Mouse (Mus musculus): ENCODE measurements around the gene Pptc7. TPM values are rescaled to one million over a fixed set of nuclear protein-coding genes. Genes with fewer than 3 reads are reported as not detected.
A peak's percentile ranks its signal among the peaks of the same experiment; 100 is the strongest.

Pptc7 gene
- total RNA-seq, 2 experiments from 2014 or later: 44.0 to 47.2 TPM

DNA sequence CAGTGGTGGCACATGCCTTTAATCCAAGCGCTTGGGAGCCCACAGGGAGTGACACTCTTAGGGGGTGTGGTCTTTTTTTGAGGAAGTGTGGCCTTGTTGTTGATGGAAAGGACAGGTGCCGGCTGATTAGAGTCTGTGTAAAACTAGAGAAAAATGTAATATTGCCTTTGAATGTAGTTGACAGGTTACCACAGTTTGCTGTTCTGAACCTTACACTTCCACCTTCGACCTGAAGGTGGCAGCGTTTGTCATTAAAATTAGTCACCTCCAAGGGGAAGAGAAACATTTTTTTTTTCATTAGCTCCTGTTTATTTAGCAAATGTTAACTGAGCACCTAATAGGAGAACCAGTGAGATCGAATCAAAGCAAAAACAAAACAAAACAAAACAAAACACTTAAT, 16.3 kb upstream of the Pptc7 start:
- peak; percentile 84 for DNase-seq

DNA sequence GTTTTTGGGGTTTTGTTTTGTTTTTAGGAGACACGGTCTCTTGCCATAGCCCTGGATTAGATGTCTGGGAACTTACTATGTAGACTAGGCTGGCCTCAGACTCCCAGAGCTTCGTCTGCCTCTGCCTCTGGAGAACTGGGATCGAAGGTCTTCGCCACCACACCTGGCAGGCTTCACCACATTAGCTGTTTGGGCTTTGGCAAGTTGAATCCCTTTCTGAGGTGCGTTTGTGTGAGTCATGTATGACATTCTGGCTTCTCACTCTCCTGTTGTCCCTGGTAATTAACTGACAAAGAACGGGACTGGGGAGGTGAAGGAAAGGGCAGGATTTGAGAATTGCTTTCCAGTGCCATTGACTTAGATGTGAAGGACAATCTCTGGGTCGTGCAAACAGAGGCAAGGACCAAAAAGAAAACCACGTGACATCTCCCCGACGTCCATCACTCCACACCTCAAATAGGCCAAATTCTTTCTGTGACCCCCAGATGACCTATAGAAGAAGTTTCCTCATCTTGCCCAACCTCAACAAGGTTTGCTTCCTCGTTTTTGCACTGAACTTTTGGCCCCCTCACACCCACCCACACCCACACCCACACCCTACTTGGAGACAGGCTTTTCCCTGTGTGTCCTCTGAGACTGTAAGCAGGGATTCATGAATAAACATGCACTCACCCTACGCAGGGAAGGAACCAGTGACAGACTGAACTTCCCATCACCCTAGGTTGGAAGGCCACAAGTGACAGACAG, 15.1 kb upstream of the Pptc7 start:
- no peak for DNase-seq

DNA sequence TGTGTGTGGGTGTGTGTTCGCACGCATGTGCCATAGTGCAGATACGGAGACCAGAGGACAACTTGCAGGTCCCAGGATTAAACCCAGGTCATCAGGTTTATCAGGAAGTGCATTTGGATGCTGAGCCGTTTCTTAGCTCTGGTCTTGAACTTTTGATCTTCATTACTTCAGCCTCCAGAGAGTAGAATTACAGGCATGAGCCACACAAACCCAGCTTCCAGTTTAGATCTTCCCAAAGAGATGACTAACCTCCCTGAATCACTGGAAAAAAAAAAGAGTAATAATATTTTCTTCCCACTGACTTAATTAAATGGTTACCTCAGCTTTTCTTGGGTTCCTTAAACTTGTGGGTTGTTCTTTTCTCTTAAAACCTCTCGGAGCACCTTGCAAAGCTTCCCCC, 11.3 kb upstream of the Pptc7 start:
- DNase-seq: no peak

DNA sequence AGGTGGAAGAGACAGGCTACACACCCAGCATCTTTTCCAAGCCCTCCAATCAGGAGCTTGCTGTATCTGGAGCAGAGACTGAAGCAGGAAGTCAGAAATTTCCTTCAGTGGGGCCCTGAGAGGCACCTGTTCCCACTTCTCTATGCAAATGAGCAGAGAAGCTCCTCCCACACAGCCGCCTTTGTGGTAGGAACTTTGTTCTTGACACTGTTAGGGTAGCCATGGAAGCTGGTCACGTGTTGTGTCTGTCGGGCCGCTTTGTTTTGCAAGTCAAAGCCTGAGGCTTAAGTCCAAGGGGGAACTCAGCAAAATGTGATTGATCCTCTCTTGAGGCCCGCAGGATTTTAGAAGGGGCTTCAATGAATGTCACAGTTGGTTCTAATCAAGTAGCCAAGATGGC, 9.4 kb upstream of the Pptc7 start:
- DNase-seq: no peak

DNA sequence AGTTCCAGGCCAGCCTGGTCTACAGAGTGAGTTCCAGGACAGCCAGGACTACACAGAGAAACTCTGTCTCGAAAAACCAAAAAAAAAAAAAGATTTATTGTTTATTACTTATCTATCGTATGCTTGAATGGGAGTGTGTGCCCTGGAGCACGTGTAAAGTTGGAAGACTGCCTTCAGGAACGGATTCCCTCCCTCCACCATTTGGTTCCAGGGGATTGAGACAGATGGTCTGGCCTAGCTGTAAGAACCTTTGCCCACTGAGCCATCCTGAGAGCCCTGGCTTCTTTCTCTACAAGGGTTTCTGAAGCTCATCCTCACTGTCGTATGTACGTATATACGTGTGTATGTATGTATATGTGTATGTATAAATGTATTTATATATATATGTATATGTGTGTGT, 5.2 kb upstream of the Pptc7 start:
- DNase-seq: no peak

DNA sequence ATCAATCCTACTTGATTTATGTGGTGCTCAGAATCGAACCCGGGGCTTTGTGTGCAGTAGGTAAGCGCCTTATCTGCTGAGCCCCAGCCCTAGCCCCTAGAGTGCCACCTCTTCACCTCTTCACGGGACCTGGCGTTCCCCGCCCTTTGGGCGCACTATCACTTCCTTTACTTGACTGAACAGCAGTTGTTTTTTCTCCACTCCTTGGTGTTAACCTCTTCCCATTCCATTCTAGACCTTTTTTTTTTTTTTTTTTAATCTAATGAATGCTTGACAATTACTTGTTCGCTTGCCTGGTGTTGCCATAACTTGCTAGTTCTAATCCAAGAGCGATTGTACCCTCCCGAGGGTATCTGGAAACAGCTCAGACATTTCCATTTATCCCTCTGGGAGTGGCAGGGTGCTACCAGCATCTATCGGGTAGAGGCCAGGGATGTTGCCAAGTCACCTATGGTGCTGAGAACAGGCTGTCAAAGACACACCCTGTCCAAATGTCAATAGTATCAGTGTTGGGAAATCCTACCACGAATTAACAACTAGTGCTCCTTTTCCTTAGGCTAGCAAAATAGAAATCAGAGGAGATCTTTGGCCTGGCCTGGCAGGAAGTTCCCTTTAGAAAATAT, 4.3 kb upstream of the Pptc7 start:
- no peak for DNase-seq

DNA sequence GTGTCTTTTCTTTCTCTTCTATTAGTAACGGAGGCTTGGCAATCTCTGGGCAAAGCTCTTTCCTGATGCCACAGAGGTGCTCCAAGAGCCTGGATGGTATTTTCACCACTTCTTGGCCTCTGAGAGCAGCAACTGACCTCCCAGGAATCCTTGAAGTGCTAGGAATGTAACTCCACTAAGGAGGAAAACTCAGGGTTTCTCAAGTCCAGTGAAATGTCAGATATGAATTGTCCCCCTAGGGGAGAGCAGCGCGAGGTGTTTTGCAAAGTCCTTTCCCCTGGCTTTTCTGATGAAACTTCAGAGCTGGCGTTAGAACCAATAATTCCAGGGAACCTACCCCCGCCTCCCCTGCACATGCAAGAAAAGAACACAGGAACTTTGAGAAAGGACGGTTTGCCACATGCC, 3.7 kb upstream of the Pptc7 start:
- DNase-seq: no peak

DNA sequence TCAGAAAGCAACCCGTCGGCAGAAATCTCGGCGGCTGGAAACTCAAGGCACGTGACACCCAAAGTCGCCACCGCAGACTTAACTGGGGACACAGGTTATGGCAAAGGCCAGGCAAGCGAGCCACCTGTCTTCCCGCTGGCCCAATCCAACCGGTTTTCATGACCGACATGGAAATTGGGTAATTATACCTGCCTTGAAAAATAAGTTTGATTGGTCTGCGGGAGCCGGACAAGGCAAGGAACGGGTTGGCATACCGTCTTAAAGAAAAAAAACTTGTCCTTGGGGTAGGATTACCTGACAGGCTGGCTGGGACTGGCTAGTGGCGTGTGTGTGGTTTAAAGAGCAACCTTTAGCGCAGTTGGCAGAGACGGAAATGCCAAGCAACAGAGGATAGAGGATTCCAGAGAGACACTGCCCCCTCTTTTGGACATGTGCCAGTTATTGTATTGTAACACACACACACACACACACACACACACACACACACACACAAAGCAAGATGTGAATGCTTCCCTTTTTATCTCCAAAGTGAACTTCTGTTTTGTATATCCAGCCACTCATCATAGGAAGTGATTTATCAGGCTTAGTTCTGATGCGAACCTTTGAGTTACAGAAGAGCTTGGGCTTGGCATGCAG, 3.2 kb upstream of the Pptc7 start:
- no peak for DNase-seq

DNA sequence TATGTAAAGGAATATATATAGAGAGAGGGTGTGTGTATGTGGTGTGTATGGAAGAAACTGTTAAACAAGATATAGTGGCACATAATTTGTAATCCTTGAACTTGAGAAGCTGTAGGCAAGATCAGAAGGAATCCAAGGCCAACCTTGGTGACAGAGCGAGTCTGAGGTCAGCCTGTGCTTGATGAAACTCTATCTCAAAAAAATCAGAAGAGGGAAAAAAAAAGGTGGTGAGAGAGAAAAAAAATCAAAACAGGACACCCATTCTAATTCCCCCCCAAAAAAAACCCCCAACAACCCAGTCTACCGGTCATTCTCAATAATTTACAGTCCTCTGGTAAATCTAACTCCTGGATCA, 360 bp upstream of the Pptc7 start:
- DNase-seq: no peak

DNA sequence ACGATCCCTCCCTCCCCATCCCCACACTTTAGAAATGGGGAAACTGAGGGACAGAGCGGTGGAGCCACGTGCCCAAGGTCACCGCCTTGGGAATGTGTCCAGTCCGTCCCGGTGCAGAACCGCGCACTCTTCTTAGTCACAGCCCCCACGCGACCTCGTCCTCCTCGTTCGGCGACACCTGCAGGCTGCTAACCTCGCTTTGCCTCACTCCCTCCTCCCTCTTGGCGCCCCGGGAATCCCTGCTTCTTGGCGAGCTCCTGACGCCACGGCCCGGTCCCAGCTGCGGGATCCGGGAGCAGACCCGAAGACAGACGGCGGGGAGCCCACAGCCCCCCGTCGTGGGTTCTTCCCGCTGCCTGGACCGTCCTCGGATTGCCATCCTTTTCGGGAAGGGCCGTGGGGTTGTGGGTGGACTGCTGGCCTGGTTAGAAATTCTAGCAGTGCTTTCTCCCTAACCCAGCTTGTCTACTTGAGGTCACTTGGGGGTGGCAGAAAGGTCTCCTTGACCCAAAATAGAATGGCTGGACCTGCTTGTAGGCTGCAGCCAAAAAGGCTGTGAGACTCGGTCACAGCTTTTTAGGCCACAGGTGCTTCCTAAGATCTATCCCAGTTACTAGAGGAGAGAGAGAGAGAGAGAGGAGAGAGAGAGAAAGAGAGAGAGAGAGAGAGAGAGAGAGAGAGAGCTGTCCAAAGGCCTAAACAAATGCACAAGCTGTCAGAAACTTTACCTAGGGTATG, 1.0 kb downstream of the Pptc7 start:
- peak; percentile 64 for DNase-seq

DNA sequence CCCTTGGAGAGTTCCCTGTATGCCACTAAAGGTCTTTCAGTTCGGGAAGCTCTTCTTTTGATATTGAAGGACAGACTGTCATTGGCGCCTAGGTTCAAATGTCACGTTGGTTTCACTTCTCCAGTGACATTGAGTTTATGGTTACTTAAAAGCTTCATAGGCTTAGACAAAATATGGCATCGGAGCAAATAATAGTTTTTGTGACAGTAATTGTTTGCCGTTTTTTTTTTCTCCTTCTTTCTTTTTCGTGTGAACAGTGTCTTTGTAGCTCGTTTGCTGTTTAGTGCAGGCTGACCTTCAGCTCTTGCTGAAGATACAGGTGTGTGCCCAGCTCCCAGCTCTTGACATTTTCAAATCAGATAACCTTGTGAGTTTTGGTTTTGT, 1.6 kb downstream of the Pptc7 start:
- DNase-seq: no peak

DNA sequence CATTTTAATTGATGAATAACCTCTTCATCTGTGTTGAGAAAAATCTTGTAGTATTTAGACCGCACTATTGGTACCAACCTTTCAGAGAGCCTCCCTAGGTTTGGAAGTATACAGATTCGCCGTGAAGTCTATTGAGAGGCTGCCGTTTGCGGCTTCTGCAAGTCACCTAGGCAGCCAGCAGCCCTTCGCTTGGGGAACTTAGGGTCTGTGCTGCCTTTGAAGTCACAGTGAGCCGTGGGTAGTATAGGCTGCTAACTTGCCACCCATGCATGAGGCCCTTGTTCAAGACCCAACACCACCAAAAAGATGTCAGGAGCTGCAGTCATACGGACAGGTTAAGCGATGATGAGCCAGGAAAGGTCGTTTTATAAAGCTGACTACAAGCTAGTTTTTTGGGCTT, 2.0 kb downstream of the Pptc7 start:
- DNase-seq: no peak

DNA sequence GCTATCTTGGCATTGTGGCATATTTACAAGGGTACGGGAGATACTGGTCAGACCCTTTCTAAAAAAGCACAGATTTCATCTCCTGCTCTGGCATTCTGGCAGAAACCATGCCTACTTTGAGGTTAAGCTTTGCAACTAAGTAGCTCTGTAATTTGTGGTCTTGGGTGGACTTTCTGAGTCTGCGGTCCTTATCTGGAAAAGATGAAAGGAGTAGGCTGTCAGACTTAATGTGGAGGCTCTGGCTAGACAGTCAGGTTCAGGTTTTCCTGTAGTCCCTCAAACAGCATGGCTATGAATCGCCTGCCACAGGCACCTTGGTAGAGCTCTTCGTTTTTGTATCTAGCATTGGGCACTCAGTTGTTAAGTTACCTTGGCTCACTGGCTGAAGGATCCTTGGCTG, 2.9 kb downstream of the Pptc7 start:
- no peak for DNase-seq

DNA sequence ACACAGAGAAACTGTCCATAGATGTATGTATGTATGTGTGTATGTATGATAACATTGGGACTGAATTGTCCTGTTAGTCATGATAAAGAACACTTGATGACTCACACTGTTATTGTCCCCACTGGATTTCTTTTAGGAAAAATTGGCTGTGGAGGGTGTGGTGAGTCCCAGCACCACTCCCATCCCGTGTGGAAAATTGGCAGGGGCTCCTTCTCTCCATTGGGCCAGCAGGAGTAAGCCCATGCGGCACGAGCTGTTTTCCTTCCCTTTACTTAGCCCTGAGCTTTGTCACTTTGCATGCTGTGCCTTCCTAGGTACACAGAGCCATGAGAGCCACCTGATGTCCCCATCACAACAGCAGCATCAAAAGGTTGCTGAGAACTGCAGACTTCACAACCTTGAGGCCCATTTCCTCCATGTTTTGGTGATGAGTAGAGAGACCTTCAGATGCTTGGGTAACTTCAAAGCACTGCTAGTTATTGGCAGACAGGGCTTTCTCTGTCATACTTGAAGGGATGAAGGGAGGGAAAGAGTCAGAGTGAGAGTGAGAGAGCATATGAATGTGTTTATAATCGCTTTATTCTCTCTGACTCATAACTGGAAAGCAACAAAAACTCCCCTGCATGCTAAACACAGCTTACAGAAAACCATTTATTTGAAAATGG, 4.1 kb downstream of the Pptc7 start:
- no peak for DNase-seq

DNA sequence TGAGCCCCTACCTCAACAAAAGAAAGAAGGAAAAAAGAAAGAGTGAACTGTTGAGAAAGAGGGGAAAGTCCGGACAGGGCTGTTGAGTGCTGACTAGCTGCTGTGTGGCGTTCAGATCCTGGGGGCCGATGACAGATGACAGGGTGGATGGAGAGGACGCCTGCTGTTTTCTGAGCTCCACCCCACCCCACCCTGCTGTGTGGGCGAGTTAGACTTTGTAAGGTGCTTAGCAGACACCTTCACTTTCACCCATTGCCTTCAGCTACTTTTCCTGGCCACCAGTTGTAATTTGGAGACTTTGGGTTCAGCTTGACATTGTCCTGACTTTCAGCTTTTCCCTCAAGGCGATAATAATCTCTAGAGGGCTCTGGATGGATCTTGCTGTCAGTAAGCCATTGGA, 7.0 kb downstream of the Pptc7 start:
- no peak for DNase-seq

DNA sequence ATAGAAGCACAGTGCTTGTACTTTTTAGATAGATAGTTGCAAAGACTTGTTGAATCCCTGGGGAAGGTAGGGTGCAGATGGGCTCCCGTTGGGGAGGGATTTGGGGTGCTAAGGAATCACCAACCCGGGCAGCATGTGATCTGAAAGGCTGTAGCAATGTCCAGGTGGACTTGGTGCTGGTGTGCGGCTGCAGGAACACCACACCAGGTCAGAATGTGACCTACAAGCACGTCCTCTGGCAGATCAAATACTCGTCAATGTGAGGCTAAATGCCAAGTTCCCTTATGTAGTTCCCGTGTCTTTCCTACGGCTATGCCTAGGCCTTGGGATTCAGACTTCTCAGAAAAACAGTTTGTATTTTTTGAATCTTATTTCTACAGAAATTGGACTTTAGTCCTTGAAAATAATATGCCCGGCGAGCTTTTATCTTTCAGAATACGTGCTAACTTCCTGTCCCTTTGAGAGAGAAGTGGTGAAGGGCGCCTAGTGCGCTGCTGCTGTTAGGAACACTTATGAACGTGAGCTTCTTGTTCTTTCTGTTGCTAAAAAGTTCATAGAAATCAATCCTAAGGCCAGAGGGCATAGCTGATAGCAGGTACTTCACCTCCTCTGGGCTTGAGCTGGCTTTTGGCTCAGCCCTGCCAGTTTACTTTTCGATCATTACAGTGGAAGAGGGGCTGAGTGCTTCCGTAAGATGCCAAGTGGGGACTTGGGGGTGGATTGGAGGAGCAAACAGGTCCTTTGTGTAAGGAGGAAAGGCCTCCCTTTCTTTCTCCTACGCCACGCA, 7.6 kb downstream of the Pptc7 start:
- DNase-seq: no peak

DNA sequence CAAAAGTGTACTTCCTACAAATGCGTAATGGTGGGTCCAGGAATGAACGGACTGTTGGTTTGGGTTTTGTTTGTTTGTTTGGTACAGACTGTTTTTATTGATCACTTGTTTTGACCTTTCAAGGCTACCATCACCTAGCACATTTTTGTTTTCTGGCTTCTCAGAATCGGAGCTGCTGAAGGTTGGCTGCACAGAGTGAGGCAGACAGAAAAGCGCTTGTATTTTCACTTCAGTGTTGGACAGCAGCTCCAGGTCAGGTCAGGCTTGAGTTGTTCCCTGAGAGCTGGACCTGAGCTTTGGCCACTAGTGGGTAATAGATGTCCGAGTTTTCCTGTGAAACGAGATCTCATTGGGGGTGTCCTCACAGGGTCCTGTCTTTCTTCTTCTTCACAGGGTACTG, 9.0 kb downstream of the Pptc7 start:
- no peak for DNase-seq

DNA sequence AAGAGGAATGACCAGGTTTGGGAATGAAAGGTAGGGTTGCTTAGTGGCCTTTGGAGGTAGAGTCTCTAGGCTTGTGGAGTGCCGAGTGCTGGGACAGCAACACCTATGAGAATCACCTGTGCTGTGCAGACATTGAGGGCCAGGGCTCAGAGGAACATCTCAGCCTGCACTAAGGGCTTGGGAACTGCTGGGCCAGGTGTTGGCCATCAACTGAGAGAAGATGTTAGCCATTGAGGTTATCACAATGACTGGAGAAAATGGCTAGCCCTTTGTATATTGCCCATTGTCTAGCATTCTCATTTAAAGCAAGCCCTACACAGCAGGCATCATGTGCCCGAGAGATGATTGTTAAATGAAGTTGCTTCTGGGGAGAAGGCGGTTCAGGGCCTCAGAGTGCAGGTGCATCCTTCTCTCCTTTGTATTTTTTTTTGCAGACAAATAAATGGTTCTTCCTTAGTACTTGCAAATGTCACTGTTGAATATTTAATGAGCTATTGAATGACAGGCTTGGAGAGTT, 10.1 kb downstream of the Pptc7 start:
- DNase-seq: no peak

DNA sequence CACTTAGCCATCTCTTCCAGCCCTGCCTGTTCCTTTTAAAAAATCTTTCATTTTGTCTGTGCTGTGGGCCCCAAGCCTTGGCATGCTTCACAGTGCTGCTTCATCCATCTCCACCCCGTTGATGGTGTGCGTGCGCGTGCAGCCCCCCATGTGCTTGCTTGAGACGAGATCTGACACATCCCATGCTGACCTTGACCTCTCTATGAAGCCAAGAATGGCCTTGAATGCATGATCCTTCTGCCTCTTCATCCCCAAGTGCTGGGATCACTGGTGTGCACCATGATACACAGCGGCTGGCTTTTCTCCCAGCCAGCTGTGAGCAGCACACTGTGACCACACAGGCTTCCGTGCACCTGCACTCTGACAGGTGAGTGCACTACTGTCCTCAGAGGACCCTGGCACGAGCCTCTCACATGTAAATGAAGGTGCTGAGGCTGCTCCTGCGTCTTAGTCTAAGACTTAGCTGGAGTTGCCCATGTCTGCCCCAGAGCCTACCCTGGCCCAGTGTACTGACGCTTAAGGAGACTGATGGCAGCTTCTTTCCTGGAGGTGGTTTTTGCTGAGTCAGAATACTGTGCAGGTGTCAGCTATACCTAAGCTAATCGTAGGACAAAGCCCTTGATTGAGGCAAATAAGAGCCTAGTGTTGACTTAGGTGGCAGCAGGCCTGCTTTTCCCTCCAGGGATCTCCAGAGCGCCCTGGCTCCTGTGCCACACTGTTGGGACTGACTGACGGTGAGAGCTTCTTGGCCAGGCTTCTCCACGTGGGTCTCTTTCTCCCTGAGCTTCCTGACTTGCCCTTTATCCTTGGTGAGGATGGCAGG, 11.2 kb downstream of the Pptc7 start:
- no peak for DNase-seq

DNA sequence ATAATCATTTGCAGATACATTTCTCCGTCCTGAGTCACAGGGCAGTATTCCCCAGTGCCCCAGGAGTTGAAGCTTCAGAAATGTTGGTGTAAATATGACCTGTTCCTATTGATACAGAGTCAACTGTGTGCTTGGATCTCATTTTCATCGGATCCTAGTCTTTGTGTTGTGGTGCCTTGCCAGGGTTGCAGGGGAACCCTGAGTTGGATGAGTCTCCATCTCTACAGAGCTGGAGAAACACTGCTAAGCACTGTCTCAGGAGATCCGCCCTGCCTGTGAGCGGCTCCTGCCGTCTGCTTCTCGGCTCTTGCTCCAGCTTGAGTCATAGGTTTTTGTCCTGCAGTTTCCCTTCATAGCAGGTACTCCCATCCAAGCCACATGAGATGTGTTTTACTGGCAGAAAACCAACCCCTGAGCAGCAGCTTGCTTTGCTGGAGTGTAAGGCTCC, 15.9 kb downstream of the Pptc7 start:
- no peak for DNase-seq

Measured in heart, postnatal 4 days (tissue).